Mouse (Mus musculus) mesoderm, embryonic 11.5 days (tissue): ENCODE measurements at regions not wholly inside any gene's neighbourhood (a gene's known extent, or its start where the extent isn't known, plus 50 kb on each side); places are given as distances from the start of the nearest gene placed in this dataset.
"Not testable (repeated sequence)": the region's sequence is repeated elsewhere in the genome, so short reads cannot be mapped to it uniquely, and the experiment has no call there.

ENCODE experiments used
- DNase-seq: peaks from one replicate; pipeline ENCODE4 v3.0.0-alpha.2; 2012; ENCODE audit warnings: low read depth, low spot score

- DNase-seq, result not testable (repeated sequence)
Measured at GRCm38 (mm10) chr16:20860606-20861005, 126.3 kb upstream of the Thpo start.

- no peak for DNase-seq
Measured at GRCm38 (mm10) chr16:20854696-20855213, 120.4 kb upstream of the Thpo start.

GRCm38 (mm10) chr16:20838151-20838550 lies 103.8 kb upstream of the Thpo start:
- no peak for DNase-seq

- DNase-seq, result peak; percentile 61
Measured at GRCm38 (mm10) chr16:20836866-20837265, 102.6 kb upstream of the Thpo start.

GRCm38 (mm10) chr16:20833838-20834237 lies 99.5 kb upstream of the Thpo start:
- not testable (repeated sequence) for DNase-seq

GRCm38 (mm10) chr16:20833301-20833700 lies 99.0 kb upstream of the Thpo start:
- no peak for DNase-seq

- no peak for DNase-seq
Measured at GRCm38 (mm10) chr16:20829732-20830435, 95.6 kb upstream of the Thpo start.

- no peak for DNase-seq
Measured at GRCm38 (mm10) chr16:20828996-20829731, 94.9 kb upstream of the Thpo start.

GRCm38 (mm10) chr16:20824226-20824625 lies 89.9 kb upstream of the Thpo start:
- no peak for DNase-seq

- no peak for DNase-seq
Measured at GRCm38 (mm10) chr16:20820939-20821338, 86.6 kb upstream of the Thpo start.

- no peak for DNase-seq
Measured at GRCm38 (mm10) chr16:20819568-20819967, 85.3 kb upstream of the Thpo start.

GRCm38 (mm10) chr16:20818711-20819189 lies 84.4 kb upstream of the Thpo start:
- DNase-seq, result no peak

- DNase-seq, result peak; percentile 51
Measured at GRCm38 (mm10) chr16:20814976-20815375, 80.7 kb upstream of the Thpo start.

- DNase-seq, result no peak
Measured at GRCm38 (mm10) chr16:20814240-20814639, 79.9 kb upstream of the Thpo start.

GRCm38 (mm10) chr16:20812025-20812424 lies 77.7 kb upstream of the Thpo start:
- DNase-seq, result not testable (repeated sequence)

- no peak for DNase-seq
Measured at GRCm38 (mm10) chr16:20810322-20810721, 76.0 kb upstream of the Thpo start.

- no peak for DNase-seq
Measured at GRCm38 (mm10) chr16:20808263-20808662, 74.0 kb upstream of the Thpo start.

GRCm38 (mm10) chr16:20806739-20807138 lies 72.4 kb upstream of the Thpo start:
- DNase-seq, result no peak

- no peak for DNase-seq
Measured at GRCm38 (mm10) chr16:20805793-20806192, 71.5 kb upstream of the Thpo start.

- peak; percentile 23 for DNase-seq
Measured at GRCm38 (mm10) chr16:20805086-20805485, 70.8 kb upstream of the Thpo start.

GRCm38 (mm10) chr16:20804601-20805017 lies 70.3 kb upstream of the Thpo start:
- DNase-seq, result peak; percentile 86

- no peak for DNase-seq
Measured at GRCm38 (mm10) chr16:20803278-20803930, 69.1 kb upstream of the Thpo start.
